Mouse (Mus musculus) E14TG2a.4 (cell line): Measurements from ENCODE around the gene St6galnac1.
"Not testable (repeated sequence)": the region's sequence is repeated elsewhere in the genome, so short reads cannot be mapped to it uniquely, and the experiment has no call there.

Experiments
- H3K27me3 ChIP-seq: 2 replicates; pipeline ENCODE4 v1.6.1; 2014; ENCODE audit warnings: low read length, control low read depth; ENCODE audit not compliant: insufficient read depth
- H3K36me3 ChIP-seq: 2 replicates; pipeline ENCODE4 v1.6.1; 2014; ENCODE audit warnings: low read length, control low read depth; ENCODE audit not compliant: insufficient read depth
- H3K4me1 ChIP-seq: replicated peaks from 2 replicates; pipeline ENCODE4 v1.6.1; 2014; ENCODE audit warnings: low read depth, low read length, control low read depth
- H3K4me3 ChIP-seq: replicated peaks from 2 replicates; pipeline ENCODE4 v1.5.1; 2014; ENCODE audit warnings: mild to moderate bottlenecking, low read length
- H3K9me3 ChIP-seq: 2 replicates; pipeline ENCODE4 v1.6.1; 2014; ENCODE audit warnings: low read length, control low read depth
- CTCF ChIP-seq: conservative IDR thresholded peaks from 2 replicates; pipeline ENCODE4 v1.5.1; 2014; ENCODE audit warnings: low read length
- NANOG ChIP-seq: IDR thresholded peaks from 2 replicates; pipeline ENCODE4 v1.6.1; 2014; ENCODE audit warnings: borderline replicate concordance, low read length, mixed read lengths
- POU5F1 ChIP-seq: IDR thresholded peaks from 2 replicates; pipeline ENCODE4 v1.6.1; 2014; ENCODE audit warnings: low read length, borderline replicate concordance

The St6galnac1 gene

DNA sequence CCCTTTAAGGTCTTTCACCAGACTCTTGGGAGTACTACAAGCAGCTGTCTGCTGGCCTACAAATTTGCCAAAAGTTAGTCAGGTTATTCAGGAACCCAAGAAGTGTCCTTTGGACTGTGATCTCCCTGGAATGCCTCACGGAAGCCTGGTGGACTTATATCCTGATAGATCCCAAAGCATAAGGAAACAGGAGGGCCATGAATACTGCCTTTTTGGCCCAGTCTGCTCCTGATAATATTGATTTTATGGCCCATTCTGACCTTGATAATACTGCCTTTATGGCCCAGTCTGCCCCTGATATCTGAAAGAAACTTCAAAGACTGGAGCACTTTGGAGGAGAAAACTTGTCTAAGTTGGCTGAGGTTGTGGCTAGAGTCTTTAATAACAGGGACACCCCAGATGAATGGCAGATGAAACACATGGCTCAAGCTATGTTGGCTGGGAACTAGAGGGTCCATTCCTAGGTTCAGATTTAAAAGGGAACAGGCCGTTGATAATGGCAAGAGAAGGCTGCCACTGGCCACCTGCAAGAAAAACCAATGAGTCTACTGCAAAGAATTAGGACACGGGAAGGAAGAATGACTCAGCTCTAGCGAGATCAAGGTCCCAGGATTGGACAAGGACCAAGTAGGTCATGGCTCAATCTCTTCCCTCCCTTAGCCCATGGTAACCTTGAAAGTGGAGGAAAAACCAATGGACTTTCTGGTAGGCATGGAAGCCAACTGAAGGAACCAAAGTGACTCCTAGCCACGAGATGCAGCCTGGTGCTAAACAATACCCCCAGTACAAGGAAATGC lies 21.4 kb downstream of the St6galnac1 start:
- Histone ChIP-seq H3K36me3 (no peaks in the 10 kb centered on the region), H3K4me1 (peaks cover 6% of the 10 kb centered on the region), H3K9me3 (no peaks in the 10 kb centered on the region; the same call in 1 of the 2 replicates), H3K27me3 (peaks cover 17% of the 10 kb centered on the region), H3K4me3 (no peak overlapping the region)
- TF ChIP-seq POU5F1 (no peak), NANOG (no peak), CTCF (no peak)

DNA sequence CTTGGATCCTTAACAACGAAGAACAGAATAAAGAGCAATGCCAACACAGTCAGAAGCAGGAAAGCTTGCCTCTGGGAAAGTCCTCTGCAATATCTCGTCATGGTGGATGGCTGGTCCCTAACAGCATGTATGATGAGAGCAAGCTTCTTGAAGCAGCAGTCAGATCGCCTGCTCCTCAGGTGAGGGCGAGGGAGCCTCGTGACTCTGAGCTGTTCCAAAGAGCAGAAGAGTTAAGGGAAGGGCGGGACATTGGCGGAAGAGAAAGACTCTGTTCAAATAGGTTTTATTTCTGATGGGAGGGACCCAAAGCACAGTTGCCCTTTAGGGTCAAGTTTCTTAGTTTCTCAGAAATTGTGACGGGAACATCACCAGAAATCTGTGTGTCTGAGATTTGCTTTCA lies 25.6 kb downstream of the St6galnac1 start:
- Histone ChIP-seq H3K36me3 (no peaks in the 10 kb centered on the region), H3K4me1 (peaks cover 6% of the 10 kb centered on the region), H3K9me3 (no peaks in the 10 kb centered on the region), H3K27me3 (peaks cover 17% of the 10 kb centered on the region), H3K4me3 (no peak overlapping the region)
- TF ChIP-seq NANOG (no peak), POU5F1 (no peak), CTCF (no peak)

DNA sequence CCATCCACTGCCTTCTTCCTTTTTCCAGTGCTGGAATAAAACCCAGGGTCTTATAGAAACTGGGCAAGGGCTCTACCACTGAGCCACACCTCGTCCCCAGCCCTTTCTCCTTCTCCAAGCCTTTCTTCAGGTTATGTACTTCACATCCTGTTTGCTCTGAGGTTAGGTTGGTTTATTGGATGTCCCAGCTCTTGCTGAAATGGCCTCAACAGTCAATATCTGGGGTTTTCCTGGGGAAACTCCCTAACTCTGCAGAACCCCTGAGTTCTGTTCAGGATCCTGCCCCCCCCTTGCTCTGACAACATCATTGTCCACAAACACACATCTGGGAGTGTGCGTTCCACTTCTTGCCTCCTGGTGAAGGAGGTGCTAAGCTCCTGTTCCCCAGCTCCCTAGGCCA lies 26.6 kb downstream of the St6galnac1 start:
- H3K27me3 ChIP-seq: peaks cover 17% of the 10 kb centered on the region
- H3K36me3 ChIP-seq, H3K9me3 ChIP-seq, H3K4me1 ChIP-seq, H3K4me3 ChIP-seq: not testable (repeated sequence)

DNA sequence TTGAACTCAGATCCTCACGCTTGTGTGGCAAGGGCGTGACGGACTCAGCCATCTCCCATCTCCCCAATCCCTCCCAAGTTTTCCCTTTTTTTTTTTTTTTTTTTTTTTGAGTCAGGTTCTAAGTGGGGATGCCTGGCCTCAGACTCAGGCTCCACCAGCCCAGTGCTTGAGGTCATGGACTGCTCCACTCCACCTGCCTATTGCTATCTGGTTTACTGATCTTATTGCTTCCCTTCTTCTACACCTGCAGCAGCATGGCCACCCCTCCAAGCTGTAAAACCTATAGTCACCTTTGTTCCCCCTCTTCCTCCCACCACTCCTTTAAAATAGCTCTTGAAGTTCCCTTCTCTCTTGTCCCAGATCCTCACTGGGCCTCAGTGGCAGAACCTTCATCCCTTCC lies 28.5 kb downstream of the St6galnac1 start:
- not testable (repeated sequence) for H3K36me3 ChIP-seq

DNA sequence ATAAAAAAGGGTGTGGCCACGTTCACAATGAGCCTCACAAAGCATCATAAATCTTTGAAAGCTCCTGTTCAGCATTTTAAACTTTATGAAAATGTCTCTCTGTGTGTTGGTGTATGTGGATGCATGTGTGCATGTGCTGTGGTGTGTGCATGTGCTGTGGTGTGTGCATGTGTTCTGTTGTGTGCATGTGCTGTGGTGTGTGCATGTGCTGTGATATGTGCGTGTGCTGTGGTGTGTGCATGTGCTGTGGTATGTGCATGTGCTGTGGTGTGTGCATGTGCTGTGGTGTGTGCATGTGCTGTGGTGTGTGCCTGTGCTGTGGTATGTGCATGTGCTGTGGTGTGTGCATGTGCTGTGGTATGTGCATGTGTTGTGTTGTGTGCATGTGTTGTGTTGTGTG lies 29.9 kb downstream of the St6galnac1 start:
- not testable (repeated sequence) for H3K4me1 ChIP-seq, H3K36me3 ChIP-seq, H3K9me3 ChIP-seq, H3K4me3 ChIP-seq
- peaks cover 14% of the 10 kb centered on the region for H3K27me3 ChIP-seq

More for the DNA sequence above, 28.5 kb downstream of the St6galnac1 start:
- H3K4me3 ChIP-seq, H3K9me3 ChIP-seq, H3K4me1 ChIP-seq: not testable (repeated sequence)
- H3K27me3 ChIP-seq: peaks cover 22% of the 10 kb centered on the region

GRCm38 (mm10) chr11:116738411-116738810 lies 36.9 kb downstream of the St6galnac1 start:
- TF ChIP-seq NANOG (no peak), CTCF (peak; percentile 91)

GRCm38 (mm10) chr11:116732536-116732935 lies 42.8 kb downstream of the St6galnac1 start:
- H3K9me3 ChIP-seq: peaks cover 17% of the 10 kb centered on the region
- TF ChIP-seq CTCF (no peak), POU5F1 (no peak), NANOG (no peak)
- no peak overlapping the region for H3K4me3 ChIP-seq
- peaks cover 16% of the 10 kb centered on the region for H3K4me1 ChIP-seq
- no peaks in the 10 kb centered on the region for H3K36me3 ChIP-seq
- H3K27me3 ChIP-seq: no peaks in the 10 kb centered on the region

More at GRCm38 (mm10) chr11:116738411-116738810, 36.9 kb downstream of the St6galnac1 start:
- Histone ChIP-seq H3K9me3 (peaks cover 12% of the 10 kb centered on the region), H3K36me3 (no peaks in the 10 kb centered on the region), H3K27me3 (peaks cover 5% of the 10 kb centered on the region; the same call in 1 of the 2 replicates), H3K4me1 (no peaks in the 10 kb centered on the region), H3K4me3 (no peak overlapping the region)

- Histone ChIP-seq H3K4me1 (peaks cover 30% of the 10 kb centered on the region), H3K9me3 (peaks cover 12% of the 10 kb centered on the region)
- H3K4me3 ChIP-seq, H3K27me3 ChIP-seq, H3K36me3 ChIP-seq: not testable (repeated sequence)
These were observed 44.2 kb downstream of the St6galnac1 start for GRCm38 (mm10) chr11:116731060-116731580.

- TF ChIP-seq NANOG (no peak), POU5F1 (no peak), CTCF (no peak)
- peaks cover 8% of the 10 kb centered on the region for H3K9me3 ChIP-seq
- peaks cover 40% of the 10 kb centered on the region for H3K4me1 ChIP-seq
- no peaks in the 10 kb centered on the region for H3K36me3 ChIP-seq
- no peak overlapping the region for H3K4me3 ChIP-seq
- H3K27me3 ChIP-seq: no peaks in the 10 kb centered on the region
These were observed 45.9 kb downstream of the St6galnac1 start for GRCm38 (mm10) chr11:116729276-116730008.
